Mouse (Mus musculus): ENCODE measurements around the gene Plin4. TPM values are rescaled to one million over a fixed set of nuclear protein-coding genes. Genes with fewer than 3 reads are reported as not detected.

Gene Plin4
- polyA plus RNA-seq, 1 experiment from 2014 or later, result 0.10 TPM

DNA sequence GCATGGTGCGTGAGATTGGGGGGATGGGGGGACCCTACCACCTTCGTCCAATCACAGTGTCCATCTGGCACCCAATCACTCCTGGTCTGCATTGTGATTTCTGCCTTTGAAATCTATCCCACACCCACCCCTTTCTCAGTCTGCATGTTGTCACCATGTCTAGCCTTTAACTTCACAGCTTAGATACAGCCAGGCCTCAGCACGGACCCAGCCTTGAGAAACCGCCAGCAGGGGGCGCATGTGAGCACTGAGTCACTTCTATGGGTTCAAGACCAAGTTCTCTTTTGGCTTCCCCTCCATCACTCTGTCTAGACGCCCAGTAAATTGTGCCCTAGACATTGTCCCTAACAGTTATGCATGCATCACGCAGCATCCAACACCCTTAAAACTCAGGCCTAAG lies 22.2 kb upstream of the Plin4 start:
- peak; percentile 25 for ATAC-seq

DNA sequence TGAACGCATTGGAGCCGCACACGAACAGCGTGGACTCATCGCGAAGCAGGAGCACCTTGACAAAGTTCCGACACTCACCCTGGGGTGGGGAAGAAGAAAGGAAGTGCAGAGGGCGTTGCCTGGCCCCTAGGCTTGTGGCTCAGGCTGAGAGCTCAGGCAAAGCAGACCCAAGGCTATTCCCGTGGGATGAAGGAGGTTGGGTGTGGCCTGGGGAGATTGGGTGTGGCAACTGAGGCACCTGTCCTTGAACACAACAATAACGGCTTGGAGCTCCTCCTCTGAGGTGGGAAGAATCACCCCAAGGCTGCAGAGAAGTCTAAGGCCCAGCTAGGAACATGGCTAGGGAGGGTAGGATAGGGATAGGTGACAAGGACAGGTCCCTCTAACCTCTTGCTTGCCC lies 21.5 kb upstream of the Plin4 start:
- Histone ChIP-seq H3K4me1 (ENCODE audit: control insufficient read depth, insufficient read depth, low read depth, low read length) (peaks cover 8% of the 10 kb centered on the region; the same call in 1 of the 2 replicates), H3K4me2 (ENCODE audit: low read length) (no peak overlapping the region), H3K27ac (ENCODE audit: low read depth, low read length) (no peak overlapping the region), H3K9ac (ENCODE audit: low read depth, low read length) (no peak overlapping the region), H3K4me3 (ENCODE audit: low read length) (no peak overlapping the region), H3K27me3 (replicated peaks; ENCODE audit: control insufficient read depth, insufficient read depth, low read length) (no peaks in the 10 kb centered on the region), H3K36me3 (ENCODE audit: control insufficient read depth, insufficient read depth, low read length) (peaks cover 29% of the 10 kb centered on the region), H3K9me3 (ENCODE audit: control insufficient read depth, low read length) (no peaks in the 10 kb centered on the region)
- no peak for ATAC-seq
- 95% methylated on average over 10 of the region's 10 CpGs for WGBS

More for the DNA sequence above, 22.2 kb upstream of the Plin4 start:
- Histone ChIP-seq H3K9me3 (ENCODE audit: control insufficient read depth, low read length) (no peaks in the 10 kb centered on the region), H3K4me1 (ENCODE audit: control insufficient read depth, insufficient read depth, low read depth, low read length) (peaks cover 8% of the 10 kb centered on the region; the same call in 1 of the 2 replicates), H3K27ac (ENCODE audit: low read depth, low read length) (no peak overlapping the region), H3K4me3 (ENCODE audit: low read length) (no peak overlapping the region), H3K36me3 (ENCODE audit: control insufficient read depth, insufficient read depth, low read length) (peaks cover 22% of the 10 kb centered on the region), H3K4me2 (ENCODE audit: low read length) (no peak overlapping the region), H3K9ac (ENCODE audit: low read depth, low read length) (no peak overlapping the region), H3K27me3 (replicated peaks; ENCODE audit: control insufficient read depth, insufficient read depth, low read length) (no peaks in the 10 kb centered on the region)
- WGBS, result 38% methylated on average over 7 of the region's 7 CpGs

DNA sequence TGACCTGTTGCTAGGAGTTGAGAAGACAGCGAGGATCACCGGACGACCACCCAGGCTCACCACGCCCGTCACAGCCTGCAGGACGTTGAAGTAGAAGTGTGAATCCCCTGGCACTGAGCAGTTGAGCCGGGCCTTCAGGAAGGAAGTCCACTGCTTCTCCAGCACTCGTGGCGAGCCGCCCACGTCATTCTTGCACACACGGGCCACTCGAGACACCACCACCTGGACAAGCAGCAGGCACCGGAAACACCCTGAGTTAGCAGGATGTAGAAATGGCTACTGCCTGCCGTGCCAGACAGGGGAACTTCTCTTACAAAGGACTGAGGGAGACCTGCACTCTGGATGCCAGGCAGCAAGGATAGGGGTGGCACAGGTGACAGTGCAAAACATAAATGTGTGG lies 18.6 kb upstream of the Plin4 start:
- Histone ChIP-seq H3K4me1 (ENCODE audit: control insufficient read depth, insufficient read depth, low read depth, low read length) (no peaks in the 10 kb centered on the region; the same call in 1 of the 2 replicates), H3K9me3 (ENCODE audit: control insufficient read depth, low read length) (peaks cover under 1% of the 10 kb centered on the region; the same call in 1 of the 2 replicates), H3K9ac (ENCODE audit: low read depth, low read length) (no peak overlapping the region), H3K27me3 (replicated peaks; ENCODE audit: control insufficient read depth, insufficient read depth, low read length) (peaks cover 11% of the 10 kb centered on the region), H3K4me2 (ENCODE audit: low read length) (no peak overlapping the region), H3K36me3 (ENCODE audit: control insufficient read depth, insufficient read depth, low read length) (peaks cover 50% of the 10 kb centered on the region), H3K27ac (ENCODE audit: low read depth, low read length) (no peak overlapping the region), H3K4me3 (ENCODE audit: low read length) (no peak overlapping the region)
- WGBS, result 72% methylated on average over 15 of the region's 15 CpGs
- no peak for ATAC-seq

DNA sequence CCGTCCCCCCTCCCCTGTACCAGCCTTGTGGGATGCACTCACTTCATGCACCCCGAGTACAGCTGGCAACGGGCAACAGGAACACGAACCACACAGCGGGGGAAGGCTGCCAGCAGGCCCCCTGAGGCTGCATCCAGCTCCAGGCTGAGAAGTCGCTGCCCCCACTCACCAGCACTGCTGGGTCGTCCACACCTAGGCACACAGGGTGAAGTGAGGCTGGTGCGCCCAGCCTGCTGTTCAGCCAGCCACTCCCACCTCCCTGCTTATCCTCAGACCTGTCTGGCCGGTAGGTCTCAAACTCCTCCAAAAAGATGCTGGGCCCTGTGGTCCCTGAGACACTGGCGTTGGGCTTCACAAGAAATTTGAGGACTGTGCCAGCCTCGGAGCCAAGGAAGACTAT lies 16.6 kb upstream of the Plin4 start:
- ATAC-seq, result no peak
- WGBS, result 78% methylated on average over 11 of the region's 11 CpGs
- H3K9me3 ChIP-seq (ENCODE audit: control insufficient read depth, low read length), result peaks cover 14% of the 10 kb centered on the region
- no peak overlapping the region for H3K9ac ChIP-seq (ENCODE audit: low read depth, low read length)
- H3K27me3 ChIP-seq (replicated peaks; ENCODE audit: control insufficient read depth, insufficient read depth, low read length), result peaks cover 31% of the 10 kb centered on the region
- no peak overlapping the region for H3K27ac ChIP-seq (ENCODE audit: low read depth, low read length)
- no peaks in the 10 kb centered on the region; the same call in 1 of the 2 replicates for H3K4me1 ChIP-seq (ENCODE audit: control insufficient read depth, insufficient read depth, low read depth, low read length)
- no peak overlapping the region for H3K4me3 ChIP-seq (ENCODE audit: low read length)
- H3K36me3 ChIP-seq (ENCODE audit: control insufficient read depth, insufficient read depth, low read length), result peaks cover 60% of the 10 kb centered on the region
- H3K4me2 ChIP-seq (ENCODE audit: low read length), result no peak overlapping the region

DNA sequence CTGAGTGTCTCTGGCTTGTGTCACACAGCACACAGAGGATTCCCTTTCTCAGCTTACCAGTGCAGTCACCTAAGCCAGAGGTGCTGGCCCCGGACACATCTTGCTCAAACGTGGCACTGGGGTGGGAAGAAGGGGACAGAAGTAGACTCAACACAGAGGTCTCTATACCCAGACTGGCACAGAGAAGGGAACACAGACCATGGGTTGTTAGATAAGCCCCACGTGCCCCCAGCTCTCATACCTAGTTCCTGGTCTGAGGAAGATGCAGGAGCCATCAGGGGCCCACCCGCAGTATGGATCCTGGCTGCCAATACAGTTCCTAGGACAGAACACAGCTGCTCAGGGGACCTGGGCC lies 15.7 kb upstream of the Plin4 start:
- peaks cover 52% of the 10 kb centered on the region for H3K36me3 ChIP-seq (ENCODE audit: control insufficient read depth, insufficient read depth, low read length)
- H3K27ac ChIP-seq (ENCODE audit: low read depth, low read length), result no peak overlapping the region
- H3K4me2 ChIP-seq (ENCODE audit: low read length), result no peak overlapping the region
- no peak for ATAC-seq
- no peak overlapping the region for H3K4me3 ChIP-seq (ENCODE audit: low read length)
- 84% methylated on average over 4 of the region's 4 CpGs for whole genome bisulfite sequencing
- H3K9me3 ChIP-seq (ENCODE audit: control insufficient read depth, low read length), result peaks cover 14% of the 10 kb centered on the region
- peaks cover 33% of the 10 kb centered on the region for H3K27me3 ChIP-seq (replicated peaks; ENCODE audit: control insufficient read depth, insufficient read depth, low read length)
- H3K9ac ChIP-seq (ENCODE audit: low read depth, low read length), result no peak overlapping the region
- H3K4me1 ChIP-seq (ENCODE audit: control insufficient read depth, insufficient read depth, low read depth, low read length), result no peaks in the 10 kb centered on the region; the same call in 1 of the 2 replicates

DNA sequence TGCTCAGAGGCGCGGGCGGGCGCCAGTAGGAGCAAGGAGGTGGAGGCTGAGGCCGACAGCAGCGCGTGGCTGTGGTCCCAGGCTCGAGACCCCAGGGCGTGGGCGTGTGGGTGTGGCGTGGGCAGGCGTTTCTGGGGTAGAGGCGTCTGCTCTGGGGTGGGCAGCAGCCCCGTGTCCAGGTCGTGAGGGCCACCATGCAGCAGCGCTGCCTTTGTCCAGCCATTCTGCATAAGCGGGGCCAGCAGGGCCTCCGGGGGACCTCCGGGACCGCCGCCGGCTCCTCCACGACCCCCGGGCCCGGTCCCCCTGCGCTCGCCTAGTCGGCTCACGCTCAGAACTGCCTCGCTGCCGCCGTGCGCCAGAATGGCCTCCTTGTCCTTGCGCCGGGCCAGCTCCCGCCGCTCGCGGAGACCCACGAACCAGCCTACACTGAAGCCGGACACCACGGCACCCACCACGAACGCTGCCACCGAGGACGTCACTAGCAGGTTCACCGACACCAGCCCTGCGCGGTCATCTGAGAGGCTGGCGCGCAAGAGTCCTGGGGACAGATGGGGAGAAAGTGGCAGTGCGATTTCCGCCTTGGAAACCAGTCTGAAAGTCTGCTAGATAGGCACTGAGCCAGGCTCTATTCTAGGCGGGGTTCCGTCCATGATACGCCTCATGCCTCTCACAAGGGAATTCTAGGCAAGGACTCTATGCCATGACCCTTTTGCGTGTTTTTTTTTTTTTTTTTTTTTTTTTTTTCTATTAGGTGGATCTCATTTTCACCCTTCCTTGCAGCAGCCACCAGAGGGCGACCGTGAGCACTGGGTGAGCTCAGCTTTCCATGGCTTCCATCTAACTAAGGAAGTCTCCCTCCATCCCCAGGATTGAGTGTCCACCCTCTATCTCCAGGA lies 15.0 kb upstream of the Plin4 start:
- Histone ChIP-seq H3K4me1 (ENCODE audit: control insufficient read depth, insufficient read depth, low read depth, low read length) (peaks cover 3% of the 10 kb centered on the region; the same call in 1 of the 2 replicates), H3K9ac (ENCODE audit: low read depth, low read length) (peak overlapping the region; percentile 31; the same call in 1 of the 2 replicates), H3K4me2 (ENCODE audit: low read length) (peak overlapping the region; percentile 44), H3K27ac (ENCODE audit: low read depth, low read length) (no peak overlapping the region), H3K27me3 (replicated peaks; ENCODE audit: control insufficient read depth, insufficient read depth, low read length) (peaks cover 38% of the 10 kb centered on the region), H3K9me3 (ENCODE audit: control insufficient read depth, low read length) (peaks cover 14% of the 10 kb centered on the region), H3K4me3 (ENCODE audit: low read length) (peak overlapping the region; percentile 24; the same call in 1 of the 2 replicates), H3K36me3 (ENCODE audit: control insufficient read depth, insufficient read depth, low read length) (peaks cover 52% of the 10 kb centered on the region)
- no peak for ATAC-seq
- 11% methylated on average over 57 of the region's 59 CpGs for WGBS

DNA sequence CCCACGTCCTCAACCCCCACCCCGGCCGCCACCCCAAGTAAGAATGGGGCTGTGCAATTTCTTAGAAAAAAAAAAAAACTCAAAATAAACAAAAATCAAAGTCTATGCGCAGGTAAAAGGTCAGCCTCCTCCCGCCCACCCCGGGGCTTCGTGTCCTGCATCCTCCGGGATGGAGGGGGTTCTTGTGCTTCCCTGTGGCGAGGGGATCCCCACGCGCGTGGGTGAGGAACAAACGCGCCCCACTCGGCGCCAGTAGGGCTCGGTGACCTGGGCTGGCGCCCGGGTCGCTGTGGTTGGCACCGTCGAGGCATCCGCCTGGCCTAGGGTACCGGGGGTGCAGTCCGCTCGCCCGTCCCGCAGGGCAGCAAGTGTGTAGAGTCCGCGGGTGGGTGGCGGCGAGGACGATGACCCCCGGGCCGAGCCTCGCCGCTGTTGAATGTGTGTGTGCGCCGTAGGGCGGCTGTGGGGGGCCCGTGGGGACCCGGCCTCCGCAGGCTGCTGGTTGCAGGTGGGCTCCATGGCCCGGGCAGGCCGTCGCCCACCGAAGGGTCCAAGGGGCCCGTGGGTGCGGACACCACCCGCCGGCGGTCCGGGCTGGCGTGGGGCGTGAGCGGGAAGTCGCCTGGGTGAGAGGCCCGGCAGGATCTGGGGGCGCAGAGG lies 14.2 kb upstream of the Plin4 start:
- Histone ChIP-seq H3K4me1 (ENCODE audit: control insufficient read depth, insufficient read depth, low read depth, low read length) (peaks cover 3% of the 10 kb centered on the region; the same call in 1 of the 2 replicates), H3K36me3 (ENCODE audit: control insufficient read depth, insufficient read depth, low read length) (peaks cover 47% of the 10 kb centered on the region)

DNA sequence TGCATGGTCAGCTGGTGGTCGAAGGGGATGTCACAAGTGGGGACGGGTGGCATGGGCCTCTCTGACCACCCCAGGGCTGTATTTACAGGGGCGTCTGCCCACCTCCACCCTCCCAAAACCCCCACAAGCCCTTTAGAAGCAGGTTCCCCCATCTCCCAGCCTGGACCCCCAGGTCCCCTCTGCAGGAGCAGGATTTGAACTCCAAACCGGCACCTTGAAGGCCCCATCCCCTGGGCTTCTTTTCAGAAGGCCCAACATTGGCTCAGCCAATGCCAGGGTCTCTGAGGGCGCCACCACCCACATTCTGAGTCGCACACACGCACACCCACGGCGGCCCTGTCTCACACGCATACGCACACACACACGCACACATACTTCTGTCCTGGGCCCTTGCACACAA lies 13.6 kb upstream of the Plin4 start:
- Histone ChIP-seq H3K9ac (ENCODE audit: low read depth, low read length) (no peak overlapping the region), H3K27ac (ENCODE audit: low read depth, low read length) (no peak overlapping the region), H3K36me3 (ENCODE audit: control insufficient read depth, insufficient read depth, low read length) (peaks cover 47% of the 10 kb centered on the region), H3K4me1 (ENCODE audit: control insufficient read depth, insufficient read depth, low read depth, low read length) (peaks cover 3% of the 10 kb centered on the region; the same call in 1 of the 2 replicates), H3K9me3 (ENCODE audit: control insufficient read depth, low read length) (peaks cover 14% of the 10 kb centered on the region), H3K4me3 (ENCODE audit: low read length) (no peak overlapping the region), H3K4me2 (ENCODE audit: low read length) (no peak overlapping the region), H3K27me3 (replicated peaks; ENCODE audit: control insufficient read depth, insufficient read depth, low read length) (peaks cover 49% of the 10 kb centered on the region)
- no peak for ATAC-seq
- WGBS, result 88% methylated on average over 12 of the region's 12 CpGs

More for the DNA sequence above, 14.2 kb upstream of the Plin4 start:
- Histone ChIP-seq H3K4me3 (ENCODE audit: low read length) (0 out of 2 replicates have a peak overlapping the region, but pooled peaks have one; percentile 24), H3K27me3 (replicated peaks; ENCODE audit: control insufficient read depth, insufficient read depth, low read length) (peaks cover 43% of the 10 kb centered on the region), H3K9me3 (ENCODE audit: control insufficient read depth, low read length) (peaks cover 14% of the 10 kb centered on the region), H3K4me2 (ENCODE audit: low read length) (peak overlapping the region; percentile 44), H3K27ac (ENCODE audit: low read depth, low read length) (no peak overlapping the region), H3K9ac (ENCODE audit: low read depth, low read length) (no peak overlapping the region)
- ATAC-seq, result no peak
- WGBS, result 42% methylated on average over 58 of the region's 59 CpGs

DNA sequence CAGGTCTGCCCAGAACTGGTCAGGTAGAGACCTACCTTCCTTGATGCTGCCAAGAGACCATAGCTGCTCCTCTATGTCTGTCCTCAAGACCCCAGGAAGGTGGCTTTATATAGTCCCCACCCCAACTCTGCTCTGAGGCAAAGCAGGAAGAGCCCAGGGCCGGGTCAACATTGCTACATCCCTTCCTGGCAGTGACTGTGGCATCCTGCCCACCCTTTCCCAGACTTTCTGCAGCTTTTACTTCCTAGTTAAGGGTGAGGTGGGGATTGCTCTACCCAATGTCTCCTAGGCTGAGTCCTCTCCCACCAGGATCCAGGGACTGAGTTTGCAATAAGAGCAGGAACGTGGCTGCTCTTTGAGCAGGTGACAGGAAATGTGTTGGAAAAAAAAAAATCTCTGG lies 12.2 kb upstream of the Plin4 start, which contains the start of gene Lrg1:
Gene Lrg1 (minus strand): TSS at position 176 of the 400 bp plus-strand sequence.
- peaks cover 37% of the 10 kb centered on the region for H3K36me3 ChIP-seq (ENCODE audit: control insufficient read depth, insufficient read depth, low read length)
- no peak within 1 kb of the TSS for H3K27ac ChIP-seq (ENCODE audit: low read depth, low read length)
- ATAC-seq, result no peak
- peaks cover 8% of the 10 kb centered on the region for H3K4me1 ChIP-seq (ENCODE audit: control insufficient read depth, insufficient read depth, low read depth, low read length)
- 55% methylated on average over 2 of the region's 2 CpGs for WGBS
- no peak within 1 kb of the TSS for H3K4me3 ChIP-seq (ENCODE audit: low read length)
- peaks cover 49% of the 10 kb centered on the region for H3K27me3 ChIP-seq (replicated peaks; ENCODE audit: control insufficient read depth, insufficient read depth, low read length)
- H3K9ac ChIP-seq (ENCODE audit: low read depth, low read length), result no peak within 1 kb of the TSS
- H3K9me3 ChIP-seq (ENCODE audit: control insufficient read depth, low read length), result peaks cover 14% of the 10 kb centered on the region
- H3K4me2 ChIP-seq (ENCODE audit: low read length), result no peak within 1 kb of the TSS
